Mouse (Mus musculus) mouse embryonic stem cell (cell line): Measurements from ENCODE around the gene Slc5a5.

Source experiments
- in situ Hi-C, 2 experiments: fragments of 300-500 bp; cut with MboI; formaldehyde crosslinking; loops; 1 replicate in 1 of 2; 3 replicates in 1 of 2; pipeline ENCODE4 v1.14.3; 2019 to 2020; ENCODE audit warnings: low sequenced_read_pairs in 2 of 2, low pct_unique_long_range_greater_than_20kb in 1 of 2, mixed read lengths in 1 of 2; ENCODE audit not compliant: unreplicated experiment in 1 of 2

Gene Slc5a5

DNA sequence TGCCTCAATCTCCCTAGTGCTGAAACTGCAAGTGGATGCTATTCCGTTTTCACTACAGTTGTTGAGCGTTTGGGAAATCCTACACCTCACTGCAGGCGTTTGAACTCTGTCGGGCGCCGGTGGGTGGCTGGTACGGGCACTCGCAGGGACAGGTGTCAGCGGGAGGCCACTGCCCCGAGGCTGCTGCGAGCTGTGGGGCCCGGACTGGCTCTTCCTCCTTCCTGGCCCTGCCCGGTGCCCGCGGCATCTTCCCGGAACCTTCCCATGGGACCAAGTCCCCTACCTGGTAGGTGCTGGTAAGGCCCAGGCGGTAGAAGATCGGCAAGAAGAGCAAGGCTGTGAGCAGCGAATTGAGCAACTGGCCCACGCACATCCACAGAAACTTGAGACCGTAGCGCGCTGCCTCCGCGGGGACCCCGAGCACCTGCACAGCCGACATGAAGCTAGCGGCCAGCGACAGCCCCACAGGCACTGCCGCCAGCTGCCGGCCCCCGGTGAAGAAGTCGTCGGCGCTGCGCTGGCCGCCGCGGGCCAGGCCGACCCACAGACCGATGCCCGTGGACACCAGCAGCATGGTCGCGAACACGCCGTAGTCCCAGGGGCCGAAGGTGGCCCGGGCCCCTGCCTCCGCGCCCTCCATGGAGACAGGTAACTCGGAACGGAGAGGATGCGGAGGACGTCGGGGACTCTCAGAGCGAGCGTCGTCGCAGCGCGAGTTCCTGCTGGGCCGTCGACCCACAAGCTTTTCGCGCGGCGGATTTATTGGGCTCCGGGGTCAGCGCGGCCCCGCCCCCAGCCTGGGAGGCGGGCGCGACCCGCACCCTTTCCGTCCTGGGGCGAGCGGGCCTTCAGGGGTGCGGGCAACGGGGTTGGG, at the start of gene Slc5a5:
Slc5a5 (minus strand) TSS at position 736 of the 874 bp plus-strand sequence.
- in situ Hi-C loops, result no loop called here

DNA sequence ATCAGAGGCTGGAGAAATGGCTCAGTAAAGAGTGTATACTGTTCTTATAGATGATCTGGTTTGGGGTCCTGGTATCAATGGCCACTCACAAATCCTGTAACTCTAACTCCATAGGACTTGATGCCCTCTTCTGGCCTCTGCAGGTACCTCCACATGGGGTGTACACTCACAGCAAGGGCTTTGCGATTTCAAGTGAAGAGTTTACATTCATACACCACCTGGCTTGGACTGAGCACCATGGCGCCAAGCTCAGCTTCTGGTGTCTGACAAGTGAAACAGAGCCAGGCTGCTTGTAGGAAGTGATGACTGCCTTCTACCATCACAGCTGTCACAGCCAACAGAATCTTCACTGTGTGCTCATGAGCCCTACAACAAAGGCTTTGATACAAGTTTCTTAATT, 48.9 kb upstream of the Slc5a5 start:
- in situ Hi-C loops, result no loop called here

DNA sequence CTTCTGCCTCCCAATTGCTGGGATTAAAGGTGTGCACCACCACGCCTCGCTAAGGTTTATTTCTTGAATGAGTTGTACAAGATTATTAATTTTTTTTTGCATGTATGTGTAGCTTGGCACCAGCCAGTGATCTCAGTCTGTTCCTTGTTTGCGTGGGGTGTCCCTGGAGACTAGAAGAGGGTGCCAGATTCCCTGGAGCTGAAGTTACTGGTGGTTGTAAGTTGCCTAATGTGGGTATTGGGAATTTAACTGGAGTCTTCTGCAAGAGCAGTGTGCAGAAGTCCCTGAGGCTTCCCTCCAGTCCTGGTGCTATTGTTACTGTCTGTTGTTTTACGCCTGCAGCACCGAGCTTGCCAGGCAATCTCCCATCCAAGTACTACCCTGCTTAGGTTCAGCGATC, 44.6 kb upstream of the Slc5a5 start:
- in situ Hi-C loops, result no loop called here

DNA sequence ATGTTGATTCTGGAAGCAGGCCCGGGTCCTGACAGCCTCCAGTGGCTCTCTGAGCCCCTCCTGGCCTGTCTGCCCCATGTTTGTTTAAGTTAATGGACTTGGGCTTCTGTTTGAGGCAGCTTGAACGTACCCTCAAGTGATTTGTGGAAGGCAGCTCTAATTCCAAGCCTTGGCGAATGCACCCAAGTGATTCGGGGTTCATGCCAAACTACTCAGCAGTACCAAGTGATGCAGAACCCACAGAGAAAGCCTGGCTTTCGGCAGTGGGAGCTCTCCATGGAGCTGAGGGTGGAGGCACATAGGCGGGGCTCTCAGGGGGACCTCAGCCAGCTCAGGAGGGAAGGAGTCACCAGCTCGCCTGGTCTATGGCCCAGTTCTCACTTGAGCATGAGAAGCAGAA, 42.2 kb upstream of the Slc5a5 start:
- in situ Hi-C loops, result no loop called here

DNA sequence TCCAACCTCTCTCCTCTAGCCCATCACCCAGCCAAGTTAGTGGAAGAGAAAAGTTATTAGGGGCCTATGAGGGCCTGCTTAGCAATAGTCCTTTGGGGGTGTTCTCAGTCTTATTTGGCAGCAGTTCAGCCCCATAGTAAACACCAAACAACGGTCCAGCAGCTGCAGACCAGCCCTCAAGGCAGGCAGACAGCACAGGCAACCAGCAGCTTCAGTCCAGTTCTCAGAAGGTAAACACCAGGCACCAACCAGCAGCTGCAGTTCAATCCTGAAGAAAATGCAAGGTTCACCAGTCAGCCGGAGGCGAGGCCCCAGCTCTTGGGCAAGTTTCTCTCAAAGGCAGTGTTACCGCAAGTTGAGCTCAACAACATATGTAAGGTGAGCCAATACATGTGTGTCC, 40.5 kb upstream of the Slc5a5 start:
- in situ Hi-C loops, result no loop called here

DNA sequence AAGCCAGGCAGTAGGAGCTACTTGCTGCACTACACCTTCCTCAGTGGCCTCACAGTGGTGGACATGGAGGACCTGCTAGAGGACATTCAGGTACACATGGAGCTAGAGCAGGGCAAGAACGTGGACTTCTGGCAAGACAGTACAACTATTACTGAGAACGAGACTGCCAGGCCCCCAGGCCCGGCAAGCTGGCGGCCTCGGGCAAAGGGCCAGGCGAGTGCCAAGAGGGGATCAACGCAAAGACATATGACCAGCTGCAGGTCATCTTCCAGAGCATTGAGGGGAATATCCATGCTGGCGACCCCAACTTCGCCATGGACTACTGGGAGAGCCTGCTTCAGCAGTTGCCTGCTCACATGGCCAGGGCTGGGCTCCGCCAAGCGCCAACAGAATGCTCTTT, 39.2 kb upstream of the Slc5a5 start:
- in situ Hi-C loops, result no loop called here

DNA sequence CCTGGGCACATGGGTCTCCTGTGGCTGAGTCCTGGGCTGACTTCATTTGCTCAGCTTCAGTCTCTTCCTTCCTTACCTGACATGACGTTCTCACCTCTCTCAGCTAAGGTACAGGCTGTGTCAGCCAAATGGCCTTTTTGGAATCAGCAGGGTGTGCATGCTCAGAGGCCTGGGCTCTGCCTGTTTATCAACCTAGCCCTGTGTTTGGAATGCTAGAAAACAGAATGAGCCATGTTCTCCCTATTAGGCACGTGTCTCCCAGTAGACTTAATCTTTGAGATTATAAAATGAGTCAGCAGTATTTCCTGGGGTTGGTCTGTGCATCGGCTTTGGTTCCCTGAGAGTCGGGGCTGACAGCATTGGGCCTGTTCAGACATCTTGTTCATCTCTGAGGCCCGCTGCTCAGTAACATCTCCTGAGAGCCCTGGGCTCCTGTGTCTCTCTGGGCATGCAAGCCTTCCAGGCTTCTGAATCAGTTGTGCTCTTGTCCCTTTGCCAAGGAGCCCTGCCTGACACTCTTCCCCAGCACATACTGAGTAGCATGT, 36.3 kb upstream of the Slc5a5 start:
- in situ Hi-C loops, result no loop called here

DNA sequence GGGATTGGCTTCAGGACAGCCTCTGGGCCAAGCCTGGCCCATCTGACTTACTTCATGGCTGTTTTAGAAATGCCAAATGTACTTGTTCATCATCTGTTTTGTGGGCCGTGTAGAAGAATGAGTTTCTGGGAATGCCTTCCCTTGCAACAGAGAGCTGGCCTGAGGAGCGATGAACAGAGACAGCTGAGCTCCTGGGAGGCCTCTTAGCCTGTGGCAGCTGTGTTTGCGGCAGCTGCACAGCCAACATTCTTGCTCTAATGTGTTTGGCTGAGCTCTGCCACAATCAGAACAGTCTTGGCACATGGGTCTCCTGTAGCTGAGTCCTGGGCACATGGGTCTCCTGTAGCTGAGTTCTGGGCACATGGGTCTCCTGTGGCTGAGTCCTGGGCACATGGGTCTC, 35.5 kb upstream of the Slc5a5 start:
- in situ Hi-C loops, result no loop called here

DNA sequence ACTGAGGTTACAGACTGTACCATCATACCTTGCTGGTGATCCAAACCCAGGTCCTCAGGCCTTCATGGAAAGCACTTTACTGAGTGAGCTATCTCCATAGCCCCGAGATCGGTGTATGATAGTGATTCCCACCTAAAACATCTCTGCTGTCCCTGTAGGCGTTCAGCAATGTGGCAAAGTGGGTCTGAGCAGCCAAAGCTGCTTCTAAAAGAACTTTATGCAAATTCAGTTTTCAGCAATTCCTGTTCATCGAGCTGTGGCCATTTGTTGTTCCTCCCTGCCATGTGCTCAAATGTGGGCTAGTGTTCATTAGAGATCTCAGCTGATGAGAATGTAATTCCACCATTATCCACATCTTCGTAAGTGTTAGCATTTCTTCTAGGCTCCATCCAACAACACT, 33.8 kb upstream of the Slc5a5 start:
- in situ Hi-C loops, result no loop called here

DNA sequence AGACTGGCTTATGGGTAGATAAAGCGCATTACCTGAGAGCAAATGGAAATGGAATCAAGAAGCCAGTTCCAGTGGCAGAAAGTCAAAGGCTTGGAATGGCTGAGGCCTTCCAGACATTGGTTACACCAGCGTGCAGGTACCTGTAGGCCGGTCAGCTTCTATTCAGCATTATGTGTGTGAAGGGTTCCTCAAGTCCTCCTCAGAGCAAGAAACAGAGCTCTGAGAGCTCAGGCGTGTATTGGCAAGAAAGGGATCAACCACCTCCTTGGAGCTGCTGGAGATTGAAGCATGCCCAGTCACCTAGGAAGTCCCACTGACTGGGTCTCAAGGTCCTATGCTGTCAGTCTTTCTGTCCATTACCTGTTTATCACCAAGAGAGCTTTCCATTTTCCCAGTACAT, 33.2 kb upstream of the Slc5a5 start:
- in situ Hi-C loops, result no loop called here

DNA sequence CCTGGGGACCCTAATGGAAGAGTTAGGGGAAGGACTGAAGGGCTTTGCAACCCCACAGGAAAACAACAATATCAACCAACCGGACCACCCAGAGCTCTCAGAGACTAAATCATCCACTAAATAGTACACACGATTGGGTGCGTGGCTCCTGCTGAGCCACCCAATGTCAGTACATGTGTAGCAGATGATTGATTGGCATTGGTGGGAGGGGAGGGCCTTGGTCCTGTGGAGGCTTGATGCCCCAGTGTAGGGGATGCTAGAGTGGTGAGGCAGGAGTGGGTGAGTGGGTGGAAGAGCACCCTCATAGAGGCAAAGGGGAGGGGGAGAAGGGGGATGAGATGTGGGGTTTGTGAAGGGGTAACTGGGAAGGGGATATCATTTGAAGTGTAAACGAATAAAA, 31.6 kb upstream of the Slc5a5 start:
- in situ Hi-C loops, result no loop called here

DNA sequence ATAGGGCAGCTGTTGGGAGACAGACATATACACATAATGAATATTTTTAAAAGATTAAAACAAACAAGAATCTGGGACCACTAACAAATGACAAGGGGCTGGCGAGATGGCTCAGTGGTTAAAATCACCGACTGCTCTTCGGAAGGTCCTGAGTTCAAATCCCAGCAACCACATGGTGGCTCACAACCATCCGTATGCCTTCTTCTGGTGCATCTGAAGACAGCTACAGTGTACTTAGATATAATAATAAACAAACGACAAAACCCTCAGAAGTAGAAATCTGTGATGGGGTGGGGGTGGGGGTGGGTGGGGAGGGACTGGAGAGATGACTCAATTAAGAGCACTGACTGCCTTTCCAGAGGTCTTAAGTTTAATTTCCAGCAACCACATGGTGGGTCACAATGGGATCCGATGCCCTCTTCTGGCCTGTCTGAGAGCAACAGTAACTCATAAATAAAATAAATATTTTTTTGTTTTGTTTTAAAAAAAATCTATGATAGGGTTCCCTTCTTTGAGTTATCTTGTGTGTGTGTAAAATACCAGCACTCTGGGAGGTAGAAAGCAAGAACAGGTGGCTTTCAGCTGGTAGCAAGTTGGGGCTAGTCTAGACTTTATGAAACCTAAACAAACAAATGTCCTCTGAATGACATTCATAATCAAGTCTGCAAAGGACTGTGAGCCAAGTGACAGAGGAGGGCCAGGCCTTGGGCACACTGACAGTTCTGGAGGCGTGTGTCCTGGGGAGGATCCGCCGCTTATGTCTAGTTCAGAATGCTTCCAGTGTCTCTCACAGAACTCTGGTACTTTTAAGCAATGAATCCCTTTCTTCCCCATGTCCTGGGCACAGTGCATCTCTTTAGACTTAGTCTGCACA, 27.7 kb upstream of the Slc5a5 start:
- in situ Hi-C loops, result no loop called here

DNA sequence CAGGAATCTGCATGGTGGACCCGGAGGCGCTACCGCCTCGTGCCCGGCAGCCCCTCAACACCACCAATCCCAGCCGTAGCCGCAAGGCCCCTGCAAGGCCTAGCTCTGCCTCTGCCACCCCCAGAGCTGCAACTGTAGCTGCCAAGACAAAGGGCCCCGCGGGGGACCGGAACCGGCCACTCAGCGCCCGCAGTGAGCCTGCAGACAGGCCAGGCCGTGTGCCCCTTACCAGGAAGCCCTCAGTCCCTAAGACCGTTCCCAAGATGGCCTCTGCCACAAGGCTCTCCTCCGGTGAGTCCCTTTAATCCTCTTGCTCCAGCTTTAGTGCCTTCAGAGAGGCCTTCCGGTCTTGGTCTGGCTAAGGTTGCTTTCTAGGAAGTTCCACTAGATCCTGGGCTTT, 22.1 kb upstream of the Slc5a5 start:
- in situ Hi-C loops, result no loop called here

DNA sequence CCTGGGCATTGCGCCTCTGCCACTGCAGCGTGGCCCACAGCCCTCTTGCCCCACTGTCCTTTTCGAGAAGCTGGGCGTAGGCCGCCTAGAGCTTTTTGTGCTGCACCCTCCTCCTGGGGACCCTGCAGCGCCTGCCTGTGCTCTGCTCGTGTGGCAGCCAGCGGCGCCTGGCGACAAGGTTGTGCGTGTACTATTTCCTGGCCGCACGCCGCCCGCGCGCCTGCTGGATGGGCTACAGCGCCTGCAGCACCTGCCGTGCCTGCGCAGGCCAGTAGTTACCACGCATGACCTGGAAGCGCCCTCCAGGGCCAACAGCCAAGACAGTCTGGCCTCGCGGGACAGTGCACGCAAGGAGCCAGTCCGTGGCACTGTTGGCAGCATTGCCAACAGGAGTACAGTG, 21.0 kb upstream of the Slc5a5 start:
- in situ Hi-C loops, result no loop called here

DNA sequence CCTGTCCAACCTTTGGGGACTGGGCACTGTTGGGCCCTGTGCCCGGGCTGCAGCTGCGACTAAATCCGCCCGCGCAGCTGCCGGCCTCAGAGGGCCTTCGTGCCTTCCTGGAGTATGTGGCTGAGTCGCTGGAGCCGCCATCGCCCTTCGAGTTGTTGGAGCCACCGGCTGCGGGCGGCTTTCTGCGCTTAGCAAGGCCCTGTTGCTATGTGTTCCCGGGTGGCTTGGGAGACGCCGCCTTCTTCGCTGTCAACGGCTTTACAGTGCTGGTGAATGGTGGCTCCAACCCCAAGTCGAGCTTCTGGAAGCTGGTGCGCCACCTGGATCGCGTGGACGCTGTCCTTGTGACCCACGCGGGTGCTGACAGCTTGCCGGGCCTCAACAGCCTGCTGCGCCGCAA, 20.4 kb upstream of the Slc5a5 start:
- in situ Hi-C loops, result no loop called here

DNA sequence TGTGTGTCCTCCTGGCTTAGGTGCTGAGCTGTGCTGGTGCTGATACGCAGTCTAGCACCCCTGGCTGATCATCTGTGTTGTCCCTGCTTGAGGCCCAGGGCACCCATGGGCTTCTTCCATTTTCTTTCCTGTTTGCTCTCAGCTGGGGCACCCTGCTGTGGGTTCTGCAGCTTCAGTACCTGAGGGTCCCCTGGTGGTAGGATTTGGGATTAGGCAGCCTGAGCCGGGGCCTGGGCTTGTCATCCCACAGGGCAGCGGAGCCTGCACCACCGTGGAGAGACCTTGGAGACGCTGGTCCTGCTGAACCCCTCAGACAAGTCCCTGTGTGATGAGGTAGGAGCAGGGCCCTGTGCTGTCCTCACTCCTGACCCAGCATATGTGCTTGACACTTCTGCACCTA, 19.0 kb upstream of the Slc5a5 start:
- in situ Hi-C loops, result no loop called here

DNA sequence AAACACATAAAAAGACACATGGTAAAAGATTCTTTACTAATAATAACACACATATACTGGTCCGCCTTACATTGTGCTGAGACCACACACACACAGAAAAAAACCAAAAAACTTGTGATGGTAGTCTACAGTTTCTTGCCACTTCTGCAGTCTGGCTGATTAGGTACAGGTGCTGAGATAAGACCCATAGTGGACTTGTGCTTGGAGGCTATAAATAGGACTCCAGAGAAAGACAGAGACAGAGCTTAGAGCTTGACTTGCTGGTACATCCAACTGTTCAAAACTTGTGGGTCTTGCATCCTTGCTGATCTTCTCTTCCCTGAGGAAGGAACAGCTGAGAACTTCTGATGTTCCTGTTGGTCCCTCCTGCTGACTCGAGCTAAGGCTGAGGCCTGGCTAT, 15.0 kb upstream of the Slc5a5 start:
- in situ Hi-C loops, result no loop called here

DNA sequence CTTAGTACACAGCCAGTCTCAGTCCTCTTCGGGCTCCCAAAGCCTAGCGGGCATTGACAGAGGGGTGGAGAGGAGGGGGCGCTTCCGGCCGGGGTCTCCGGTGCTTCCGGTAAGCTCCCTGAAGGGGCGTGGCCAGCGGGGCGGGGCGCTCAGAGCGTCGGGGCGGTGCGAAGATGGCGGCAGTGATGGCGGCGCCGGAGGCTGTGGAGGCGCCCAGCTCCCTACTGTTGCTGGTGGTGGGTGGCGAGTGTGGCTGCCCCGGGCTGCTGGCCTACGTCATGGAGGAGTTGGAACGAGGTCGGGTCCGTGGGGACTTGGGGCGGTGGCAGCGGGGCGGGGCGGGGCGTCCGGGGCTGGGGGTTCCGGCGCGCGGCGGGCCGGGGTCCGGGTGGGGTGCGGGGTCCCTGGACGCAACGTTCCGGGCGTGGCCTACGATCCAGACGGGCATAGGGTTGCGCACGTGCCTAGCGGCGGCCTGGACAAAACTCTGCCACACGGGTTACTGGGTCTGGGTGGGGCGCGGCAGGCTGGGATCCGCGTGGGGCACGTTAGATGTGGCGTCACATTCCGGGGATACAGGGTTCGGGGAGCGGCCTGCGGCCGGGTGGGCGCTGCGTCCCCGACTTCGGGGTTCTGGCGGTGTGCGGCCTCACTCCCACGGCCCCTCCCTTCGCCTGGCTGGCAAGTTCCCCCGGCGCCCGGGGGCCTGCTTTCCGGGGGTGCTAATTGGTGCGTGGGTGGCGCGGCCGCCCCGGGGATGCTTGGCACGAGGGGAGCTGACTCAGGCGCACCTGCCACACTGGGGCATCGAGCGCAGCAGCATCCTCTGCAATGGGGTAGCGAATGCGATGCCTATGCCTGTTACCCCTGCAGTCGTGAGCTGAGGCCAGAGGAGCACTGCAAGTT, 13.5 kb upstream of the Slc5a5 start, which contains the start of gene Map1s:
Map1s (plus strand) TSS at position 102 of the 906 bp plus-strand sequence.
- in situ Hi-C loops, result no loop called here
